Mouse (Mus musculus) liver, embryonic 16.5 days (tissue): Measurements from ENCODE around the gene Tacr1. TPM values are rescaled to one million over a fixed set of nuclear protein-coding genes. Genes with fewer than 3 reads are reported as not detected.
"Not testable (repeated sequence)": the region's sequence is repeated elsewhere in the genome, so short reads cannot be mapped to it uniquely, and the experiment has no call there.

Experiments
- ATAC-seq: fragments of 200-750 bp; cut with Nextera tagmentation; 2 replicates; pipeline ENCODE4 v1.8.0; 2017; ENCODE audit warnings: low read depth, mild to moderate bottlenecking, moderate number of reproducible peaks, moderate library complexity
- H3K27ac ChIP-seq: fragments of 300-500 bp; sonication (generic); 2 replicates; pipeline ENCODE4 v1.5.1; 2014; ENCODE audit warnings: mild to moderate bottlenecking, low read length
- H3K27me3 ChIP-seq: fragments of 300-500 bp; sonication (generic); 2 replicates; pipeline ENCODE4 v1.6.1; 2014; ENCODE audit warnings: low read depth, low read length, mixed read lengths; ENCODE audit not compliant: control insufficient read depth, insufficient read depth
- H3K36me3 ChIP-seq: fragments of 300-500 bp; sonication (generic); 2 replicates; pipeline ENCODE4 v1.6.1; 2014; ENCODE audit warnings: mild to moderate bottlenecking; ENCODE audit not compliant: control insufficient read depth, insufficient read depth
- H3K4me1 ChIP-seq: fragments of 300-500 bp; sonication (generic); 2 replicates; pipeline ENCODE4 v1.6.1; 2014; ENCODE audit warnings: low read depth, low read length, mixed read lengths; ENCODE audit not compliant: control insufficient read depth
- H3K4me2 ChIP-seq: fragments of 300-500 bp; sonication (generic); 2 replicates; pipeline ENCODE4 v1.6.1; 2014; ENCODE audit warnings: low read depth, low read length, mixed read lengths
- H3K4me3 ChIP-seq: fragments of 300-500 bp; sonication (generic); 2 replicates; pipeline ENCODE4 v1.5.1; 2014; ENCODE audit warnings: low read depth, mild to moderate bottlenecking, low read length
- H3K9ac ChIP-seq: fragments of 300-500 bp; sonication (generic); 2 replicates; pipeline ENCODE4 v1.6.1; 2014; ENCODE audit warnings: low read depth, low read length
- H3K9me3 ChIP-seq: fragments of 300-500 bp; sonication (generic); replicated peaks from 2 replicates; pipeline ENCODE4 v1.6.1; 2016; ENCODE audit warnings: low read length; ENCODE audit not compliant: control insufficient read depth
- WGBS: fragments of 180-500 bp; shearing (Covaris S2); extraction: QIAGEN DNeasy Blood & Tissue Kit; methylation state at CpG from one replicate; pipeline ENCODE4 v1.1.7; 2014; ENCODE audit not compliant: insufficient replicate concordance; 5-methylcytosine and 5-hydroxymethylcytosine counted together
- polyA plus RNA-seq: library from polyadenylated mRNA; unstranded; fragments of >200 nt; fragmentation: Nextera tagmentation; extraction: Ambion mirVana; gene quantifications from 2 replicates; pipeline ENCODE4 v1.2.1, GENCODE M21; 2015

Gene Tacr1
- polyA plus RNA-seq, 1 experiment from 2014 or later: not detected

DNA sequence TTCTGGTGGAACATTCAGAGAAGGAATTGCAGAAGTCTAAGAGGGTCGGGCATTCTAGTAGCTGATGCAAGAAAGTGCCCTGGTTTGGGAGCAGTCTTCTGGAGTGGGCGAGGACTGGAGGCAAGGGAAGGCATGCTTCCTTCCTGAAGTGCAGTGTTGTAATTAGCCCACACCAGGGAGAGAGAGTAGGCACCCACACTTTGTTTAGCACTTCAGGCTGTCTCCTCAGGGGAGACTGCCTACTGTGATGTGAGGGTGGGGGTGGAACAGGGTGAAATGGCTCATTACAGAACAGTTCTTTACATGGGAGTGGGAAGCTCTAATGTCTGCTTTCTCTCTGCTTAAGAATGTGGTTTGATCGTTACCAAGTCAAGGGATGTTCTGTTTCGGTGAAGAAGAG lies 35.0 kb downstream of the Tacr1 start:
- Histone ChIP-seq H3K4me3 (no peak overlapping the region), H3K4me2 (no peak overlapping the region), H3K27ac (no peak overlapping the region), H3K36me3 (no peaks in the 10 kb centered on the region), H3K9me3 (no peaks in the 10 kb centered on the region), H3K9ac (no peak overlapping the region), H3K27me3 (no peaks in the 10 kb centered on the region), H3K4me1 (no peaks in the 10 kb centered on the region)
- ATAC-seq: no peak
- 50% methylated on average over 4 of the region's 4 CpGs for WGBS

DNA sequence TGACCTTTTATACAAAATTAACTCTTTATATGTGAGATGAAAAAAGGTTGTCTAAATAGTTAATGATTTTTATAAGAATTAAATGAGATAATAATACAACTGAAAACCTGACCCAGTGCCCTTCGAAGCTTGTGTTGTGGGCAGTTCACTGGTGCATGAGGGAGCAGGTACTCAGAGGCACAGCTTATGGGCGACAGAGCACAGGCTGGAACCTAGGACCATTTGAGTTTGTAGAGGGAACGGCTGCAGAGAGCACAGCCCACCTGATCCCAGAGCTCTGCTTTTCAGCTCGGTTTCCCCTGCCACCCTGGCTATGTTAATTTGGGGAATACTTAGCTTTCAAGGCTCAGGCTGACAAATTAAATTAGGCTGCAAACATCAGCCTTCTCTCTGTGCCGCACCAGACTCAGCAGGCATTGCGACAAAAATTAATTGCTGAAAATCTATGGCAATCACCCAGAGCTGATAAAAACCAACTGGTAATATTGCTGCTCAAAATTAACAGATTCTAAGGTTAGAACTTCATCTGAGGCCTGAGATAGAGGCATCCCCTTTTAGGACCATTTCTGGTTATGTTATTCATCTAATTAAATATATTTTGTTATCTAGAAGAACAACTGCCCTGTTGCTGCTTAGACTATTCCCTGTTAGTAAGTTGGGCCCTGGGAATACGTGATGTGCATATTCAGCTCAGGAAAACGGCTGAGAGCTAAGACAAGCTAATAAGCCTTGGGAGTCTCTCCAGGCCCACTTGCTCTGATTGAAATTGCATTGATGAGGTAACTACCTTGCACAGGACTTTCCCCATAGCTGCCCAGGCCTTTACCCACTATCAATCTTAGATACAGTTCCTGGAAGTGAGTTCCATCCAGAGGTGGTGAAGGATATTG lies 50.3 kb downstream of the Tacr1 start:
- not testable (repeated sequence) for H3K4me1 ChIP-seq, H3K27ac ChIP-seq, H3K27me3 ChIP-seq, H3K4me3 ChIP-seq, H3K36me3 ChIP-seq, ATAC-seq, H3K9ac ChIP-seq, H3K4me2 ChIP-seq, H3K9me3 ChIP-seq
- WGBS: 61% methylated on average over 8 of the region's 8 CpGs

DNA sequence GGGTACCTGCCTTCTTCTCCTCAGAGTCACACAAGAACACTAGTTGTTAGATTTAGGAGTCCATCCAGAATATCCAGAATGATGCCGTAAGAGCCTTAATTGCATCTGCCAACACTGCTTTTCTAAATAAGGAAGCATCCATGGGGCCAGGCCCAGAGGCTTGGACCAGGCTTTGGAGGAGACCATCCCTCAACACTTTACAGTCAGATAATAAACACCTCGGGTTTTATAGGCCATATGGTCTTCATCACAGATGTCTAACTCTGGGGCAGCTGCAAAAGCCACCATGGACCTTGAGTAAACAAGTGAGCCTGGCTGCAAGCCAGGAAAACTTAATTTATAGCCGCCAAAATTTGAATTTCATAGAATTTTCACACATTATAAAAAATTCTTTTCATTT lies 53.1 kb downstream of the Tacr1 start:
- ATAC-seq: no peak
- no peak overlapping the region for H3K9ac ChIP-seq
- WGBS: 34% methylated on average over 3 of the region's 3 CpGs
- H3K4me3 ChIP-seq: no peak overlapping the region
- H3K27ac ChIP-seq: no peak overlapping the region
- no peaks in the 10 kb centered on the region for H3K4me1 ChIP-seq
- H3K4me2 ChIP-seq: no peak overlapping the region
- no peaks in the 10 kb centered on the region for H3K27me3 ChIP-seq
- no peaks in the 10 kb centered on the region for H3K36me3 ChIP-seq
- H3K9me3 ChIP-seq: no peaks in the 10 kb centered on the region

DNA sequence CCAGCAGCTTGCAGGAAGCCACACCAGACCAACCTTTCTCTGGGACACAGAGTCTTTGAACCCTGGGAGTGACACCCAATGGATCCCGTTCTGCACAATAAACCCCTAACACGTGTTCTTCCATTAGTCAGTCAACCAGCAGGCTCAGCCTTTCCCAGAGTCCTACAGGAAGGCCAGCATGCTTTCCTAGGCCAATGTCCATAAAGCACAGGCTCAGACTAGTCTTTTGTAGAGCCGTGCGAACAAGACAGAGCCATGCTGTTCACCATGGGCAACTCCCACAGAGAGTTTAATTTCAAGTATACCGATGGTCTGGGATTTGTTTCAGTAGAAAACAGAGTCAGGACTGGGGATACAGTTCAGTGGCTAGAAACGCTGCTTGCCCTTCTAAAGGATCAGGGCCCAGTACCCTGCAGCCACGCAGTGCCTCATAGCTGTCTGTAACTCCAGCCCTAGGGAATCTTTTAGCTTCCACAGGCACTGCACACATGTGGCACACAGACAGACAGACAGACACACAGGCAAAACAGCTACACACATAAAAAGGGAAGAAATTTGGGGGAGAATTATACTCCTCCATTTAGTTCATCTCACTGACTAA lies 55.1 kb downstream of the Tacr1 start:
- no peak for ATAC-seq
- Histone ChIP-seq H3K27ac (no peak overlapping the region), H3K27me3 (no peaks in the 10 kb centered on the region), H3K4me3 (no peak overlapping the region), H3K4me2 (no peak overlapping the region), H3K4me1 (no peaks in the 10 kb centered on the region), H3K9me3 (no peaks in the 10 kb centered on the region), H3K9ac (no peak overlapping the region), H3K36me3 (no peaks in the 10 kb centered on the region)
- WGBS: 66% methylated on average over 7 of the region's 7 CpGs

DNA sequence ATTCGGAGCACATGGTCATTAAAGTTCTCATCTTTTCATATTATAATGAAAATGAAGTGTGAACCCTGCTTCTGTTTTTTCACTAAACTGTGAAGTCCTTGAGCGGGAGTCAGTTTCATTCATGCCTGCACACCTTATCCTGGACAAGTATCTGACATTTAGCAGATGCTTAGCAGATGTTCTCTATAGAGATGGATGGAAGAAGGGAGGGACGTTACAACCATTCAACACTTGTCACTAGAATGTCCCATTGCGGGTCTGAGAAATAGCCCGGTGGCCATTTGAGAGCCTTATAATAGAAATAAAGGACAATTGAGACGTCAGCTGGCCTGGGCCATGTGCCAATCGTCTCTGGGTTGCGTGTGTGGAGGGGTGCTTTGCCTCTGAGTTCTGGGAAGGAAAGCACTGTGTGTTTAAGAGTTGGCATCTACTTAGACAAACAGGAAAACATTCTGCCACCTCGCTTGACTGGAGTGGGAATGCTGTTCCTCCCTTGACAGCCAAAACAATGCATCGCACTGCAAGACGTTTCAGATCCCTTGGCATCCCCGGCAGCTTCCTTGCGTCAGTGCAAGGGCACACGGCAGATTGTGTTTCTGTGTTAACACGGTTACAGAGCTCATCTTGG lies 56.7 kb downstream of the Tacr1 start:
- Histone ChIP-seq H3K27me3 (no peaks in the 10 kb centered on the region), H3K4me2 (no peak overlapping the region), H3K9ac (no peak overlapping the region), H3K4me1 (no peaks in the 10 kb centered on the region), H3K27ac (no peak overlapping the region), H3K36me3 (no peaks in the 10 kb centered on the region), H3K4me3 (no peak overlapping the region), H3K9me3 (no peaks in the 10 kb centered on the region)
- ATAC-seq: no peak
- 59% methylated on average over 15 of the region's 15 CpGs for WGBS

DNA sequence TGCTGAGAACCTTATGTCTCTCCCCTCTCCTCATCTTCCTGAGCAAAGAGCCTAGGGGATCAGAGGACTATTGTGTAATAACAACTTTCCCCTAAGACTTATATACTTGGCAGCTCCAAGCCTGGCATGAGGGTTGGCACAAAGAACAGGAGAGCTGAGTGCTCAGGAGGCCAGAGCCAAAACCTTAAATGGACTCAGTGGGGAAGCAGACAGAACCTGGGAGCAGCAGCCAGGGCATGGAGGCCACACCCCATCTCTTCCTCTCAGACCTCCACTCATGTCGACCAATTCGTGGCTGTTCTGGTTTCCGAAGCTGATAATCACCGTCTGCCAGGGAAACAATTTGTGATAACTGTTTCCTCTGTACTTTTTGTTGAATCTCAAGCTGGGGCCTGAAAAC lies 61.0 kb downstream of the Tacr1 start:
- ATAC-seq: no peak
- no peak overlapping the region for H3K4me2 ChIP-seq
- H3K4me1 ChIP-seq: no peaks in the 10 kb centered on the region
- H3K36me3 ChIP-seq: no peaks in the 10 kb centered on the region
- H3K27ac ChIP-seq: no peak overlapping the region
- H3K27me3 ChIP-seq: no peaks in the 10 kb centered on the region
- no peak overlapping the region for H3K9ac ChIP-seq
- no peaks in the 10 kb centered on the region for H3K9me3 ChIP-seq
- 11% methylated on average over 4 of the region's 4 CpGs for WGBS
- H3K4me3 ChIP-seq: no peak overlapping the region

DNA sequence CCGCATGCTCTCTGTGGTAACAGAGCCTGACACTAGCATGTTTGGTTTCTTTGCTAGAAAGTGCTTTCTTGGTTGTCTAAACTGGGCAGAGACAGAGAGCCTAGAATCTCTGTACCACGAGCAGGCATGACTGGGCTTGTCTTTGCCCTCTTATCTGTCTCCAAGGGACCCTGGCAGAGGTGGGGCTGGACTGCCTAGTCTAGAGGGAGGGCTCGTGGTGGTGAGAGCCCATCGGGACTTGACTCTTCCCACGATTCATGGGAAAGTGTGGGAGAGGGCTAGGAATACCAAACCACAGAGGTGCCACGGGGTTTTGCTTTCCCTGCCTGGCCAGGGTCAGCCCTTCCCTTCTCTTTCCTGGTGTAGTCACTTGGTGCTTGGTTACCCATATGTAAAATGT lies 72.3 kb downstream of the Tacr1 start:
- H3K9me3 ChIP-seq: no peaks in the 10 kb centered on the region
- no peaks in the 10 kb centered on the region for H3K4me1 ChIP-seq
- H3K4me2 ChIP-seq: no peak overlapping the region
- no peaks in the 10 kb centered on the region for H3K27me3 ChIP-seq
- no peak overlapping the region for H3K4me3 ChIP-seq
- no peaks in the 10 kb centered on the region for H3K36me3 ChIP-seq
- WGBS: 27% methylated on average over 6 of the region's 6 CpGs
- no peak overlapping the region for H3K27ac ChIP-seq
- H3K9ac ChIP-seq: no peak overlapping the region
- no peak for ATAC-seq

DNA sequence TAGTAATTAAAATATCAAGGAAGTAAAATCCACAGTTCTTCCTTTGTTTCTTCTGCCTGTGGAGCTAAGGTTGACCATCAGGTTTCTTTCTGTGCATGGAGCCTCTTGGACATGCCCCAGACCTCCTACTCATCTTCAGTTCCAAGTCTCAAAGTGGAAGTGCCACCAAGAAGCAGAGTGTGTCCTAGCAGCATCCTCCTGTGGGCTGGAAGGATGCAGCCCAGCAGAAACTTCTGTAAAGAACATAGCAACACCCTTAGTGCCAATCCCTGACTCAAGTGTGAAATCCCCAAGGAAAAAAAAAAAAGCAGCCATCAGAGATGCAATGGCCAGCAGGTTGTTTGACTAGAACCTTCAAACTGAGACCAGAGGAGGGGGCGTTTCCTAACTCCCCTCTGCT lies 81.7 kb downstream of the Tacr1 start:
- Histone ChIP-seq H3K27ac (no peak overlapping the region), H3K9ac (no peak overlapping the region), H3K27me3 (no peaks in the 10 kb centered on the region), H3K36me3 (no peaks in the 10 kb centered on the region), H3K4me1 (no peaks in the 10 kb centered on the region), H3K9me3 (no peaks in the 10 kb centered on the region), H3K4me2 (no peak overlapping the region), H3K4me3 (no peak overlapping the region)
- no peak for ATAC-seq
- 63% methylated on average over 1 of the region's 1 CpGs for WGBS

DNA sequence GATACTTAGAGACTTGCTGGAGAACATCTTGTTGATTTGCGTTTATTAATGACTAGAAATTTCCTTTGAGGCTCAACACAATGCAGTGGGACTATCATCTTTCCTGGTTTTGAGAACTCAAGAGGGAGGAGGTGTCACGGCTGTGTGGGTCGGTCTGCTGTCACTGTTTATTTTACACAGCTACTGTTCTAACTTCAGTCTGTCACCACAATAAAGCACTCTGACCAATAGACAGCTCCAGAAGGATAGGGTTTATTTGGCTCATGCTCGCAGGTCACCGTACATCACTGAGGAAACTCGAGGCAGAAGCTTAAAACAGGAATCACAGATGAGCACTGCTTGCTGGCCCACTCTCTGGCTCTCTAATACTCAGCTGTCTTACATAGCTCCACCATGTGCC lies 92.3 kb downstream of the Tacr1 start:
- 52% methylated on average over 6 of the region's 6 CpGs for WGBS
- no peak for ATAC-seq

More for the DNA sequence above, 92.3 kb downstream of the Tacr1 start:
- H3K4me1 ChIP-seq: no peaks in the 10 kb centered on the region
- H3K4me3 ChIP-seq: no peak overlapping the region
- no peaks in the 10 kb centered on the region for H3K36me3 ChIP-seq
- no peak overlapping the region for H3K4me2 ChIP-seq
- no peaks in the 10 kb centered on the region for H3K27me3 ChIP-seq
- no peaks in the 10 kb centered on the region for H3K9me3 ChIP-seq
- H3K9ac ChIP-seq: no peak overlapping the region
- H3K27ac ChIP-seq: no peak overlapping the region
